Mouse (Mus musculus) heart, embryonic 12.5 days (tissue): ENCODE data around the gene 2610028H24Rik. TPM values are rescaled to one million over a fixed set of nuclear protein-coding genes. Genes with fewer than 3 reads are reported as not detected.

Experiments used
- ATAC-seq: fragments of 200-750 bp; cut with Nextera tagmentation; 2 replicates; pipeline ENCODE4 v1.8.0; 2017; ENCODE audit warnings: moderate TSS enrichment, moderate library complexity; ENCODE audit not compliant: insufficient number of reproducible peaks, low FRiP score
- H3K27ac ChIP-seq: fragments of 300-500 bp; sonication (generic); 2 replicates; pipeline ENCODE4 v1.5.1; 2016; ENCODE audit warnings: mild to moderate bottlenecking, moderate library complexity; ENCODE audit not compliant: poor library complexity, severe bottlenecking
- H3K27me3 ChIP-seq: fragments of 300-500 bp; sonication (generic); replicated peaks from 2 replicates; pipeline ENCODE4 v1.6.1; 2016; ENCODE audit warnings: mild to moderate bottlenecking, moderate library complexity
- H3K36me3 ChIP-seq: fragments of 300-500 bp; sonication (generic); 2 replicates; pipeline ENCODE4 v1.6.1; 2016; ENCODE audit warnings: mild to moderate bottlenecking, moderate library complexity
- H3K4me1 ChIP-seq: fragments of 300-500 bp; sonication (generic); replicated peaks from 2 replicates; pipeline ENCODE4 v1.6.1; 2016; ENCODE audit warnings: mild to moderate bottlenecking
- H3K4me2 ChIP-seq: fragments of 300-500 bp; sonication (generic); 2 replicates; pipeline ENCODE4 v1.6.1; 2016; ENCODE audit warnings: mild to moderate bottlenecking, moderate library complexity
- H3K4me3 ChIP-seq: fragments of 300-500 bp; sonication (generic); 2 replicates; pipeline ENCODE4 v1.5.1; 2016; ENCODE audit warnings: mild to moderate bottlenecking
- H3K9ac ChIP-seq: fragments of 300-500 bp; sonication (generic); 2 replicates; pipeline ENCODE4 v1.6.1; 2016; ENCODE audit warnings: mild to moderate bottlenecking, moderate library complexity
- H3K9me3 ChIP-seq: fragments of 300-500 bp; sonication (generic); replicated peaks from 2 replicates; pipeline ENCODE4 v1.6.1; 2016; ENCODE audit warnings: mild to moderate bottlenecking, moderate library complexity
- WGBS: fragments of 180-500 bp; shearing (Covaris S2); methylation state at CpG from one replicate; pipeline ENCODE4 v1.1.7; 2016; 5-methylcytosine and 5-hydroxymethylcytosine counted together
- polyA plus RNA-seq: library from polyadenylated mRNA; unstranded; fragments of >200 nt; fragmentation: Nextera tagmentation; extraction: Ambion mirVana; gene quantifications from 2 replicates; pipeline ENCODE4 v1.2.1, GENCODE M21; 2016

The 2610028H24Rik gene
- polyA plus RNA-seq, result not detected in 2 replicates

GRCm38 (mm10) chr10:76448851-76449250 lies at the start of gene 2610028H24Rik:
Gene 2610028H24Rik, plus strand, starts transcription at chr10:76449081.
- no peak for ATAC-seq
- Histone ChIP-seq H3K9me3 (no peaks in the 10 kb centered on the region), H3K36me3 (no peaks in the 10 kb centered on the region), H3K27me3 (no peaks in the 10 kb centered on the region), H3K9ac (no peak within 1 kb of the TSS), H3K4me3 (no peak within 1 kb of the TSS), H3K4me2 (no peak within 1 kb of the TSS), H3K4me1 (peaks cover 2% of the 10 kb centered on the region), H3K27ac (no peak within 1 kb of the TSS)
- WGBS, result 59% methylated on average over 5 of the region's 5 CpGs

GRCm38 (mm10) chr10:76408520-76408919 lies 40.4 kb upstream of the 2610028H24Rik start:
- H3K9ac ChIP-seq, result no peak overlapping the region
- WGBS, result 92% methylated on average over 10 of the region's 10 CpGs
- no peak overlapping the region for H3K4me2 ChIP-seq
- H3K36me3 ChIP-seq, result peaks cover 90% of the 10 kb centered on the region
- H3K27ac ChIP-seq, result no peak overlapping the region
- H3K4me1 ChIP-seq, result no peaks in the 10 kb centered on the region
- no peak overlapping the region for H3K4me3 ChIP-seq
- no peaks in the 10 kb centered on the region for H3K27me3 ChIP-seq
- no peaks in the 10 kb centered on the region for H3K9me3 ChIP-seq
- ATAC-seq, result no peak

GRCm38 (mm10) chr10:76416811-76417210 lies 32.1 kb upstream of the 2610028H24Rik start:
- Histone ChIP-seq H3K9ac (no peak overlapping the region), H3K27ac (peak overlapping the region; percentile 61), H3K27me3 (no peaks in the 10 kb centered on the region), H3K4me3 (no peak overlapping the region), H3K36me3 (peaks cover 92% of the 10 kb centered on the region), H3K9me3 (no peaks in the 10 kb centered on the region), H3K4me1 (0 out of 2 replicates have a peak, but pooled peaks cover 5% of the 10 kb centered on the region), H3K4me2 (no peak overlapping the region)
- ATAC-seq, result no peak
- 70% methylated on average over 12 of the region's 12 CpGs for WGBS

GRCm38 (mm10) chr10:76425674-76426073 lies 23.2 kb upstream of the 2610028H24Rik start:
- no peak overlapping the region for H3K9ac ChIP-seq
- no peak overlapping the region for H3K4me3 ChIP-seq
- no peaks in the 10 kb centered on the region for H3K4me1 ChIP-seq
- H3K4me2 ChIP-seq, result no peak overlapping the region
- H3K27me3 ChIP-seq, result no peaks in the 10 kb centered on the region
- 93% methylated on average over 7 of the region's 7 CpGs for WGBS
- no peak for ATAC-seq
- H3K9me3 ChIP-seq, result no peaks in the 10 kb centered on the region
- H3K27ac ChIP-seq, result no peak overlapping the region
- peaks cover 93% of the 10 kb centered on the region for H3K36me3 ChIP-seq

- ATAC-seq, result no peak
- Histone ChIP-seq H3K9ac (no peak overlapping the region), H3K27me3 (no peaks in the 10 kb centered on the region), H3K27ac (no peak overlapping the region), H3K9me3 (no peaks in the 10 kb centered on the region), H3K4me2 (no peak overlapping the region), H3K4me3 (no peak overlapping the region), H3K4me1 (no peaks in the 10 kb centered on the region), H3K36me3 (peaks cover 97% of the 10 kb centered on the region)
- 90% methylated on average over 11 of the region's 11 CpGs for WGBS
Measured at GRCm38 (mm10) chr10:76433925-76434324, 15.0 kb upstream of the 2610028H24Rik start.

- 85% methylated on average over 9 of the region's 9 CpGs for WGBS
- no peak overlapping the region for H3K4me2 ChIP-seq
- no peak overlapping the region for H3K4me3 ChIP-seq
- peaks cover 22% of the 10 kb centered on the region for H3K4me1 ChIP-seq
- no peak overlapping the region for H3K27ac ChIP-seq
- H3K9ac ChIP-seq, result no peak overlapping the region
- no peaks in the 10 kb centered on the region for H3K27me3 ChIP-seq
- ATAC-seq, result no peak
- no peaks in the 10 kb centered on the region for H3K9me3 ChIP-seq
- H3K36me3 ChIP-seq, result peaks cover 58% of the 10 kb centered on the region
Measured at GRCm38 (mm10) chr10:76439107-76439890, 9.6 kb upstream of the 2610028H24Rik start.

GRCm38 (mm10) chr10:76440281-76440680 lies 8.6 kb upstream of the 2610028H24Rik start, which contains the start of gene AC141477.1:
Gene AC141477.1, minus strand, starts transcription at chr10:76440444.
- Histone ChIP-seq H3K27me3 (no peaks in the 10 kb centered on the region), H3K4me3 (no peak within 1 kb of the TSS), H3K4me1 (peaks cover 22% of the 10 kb centered on the region), H3K9me3 (no peaks in the 10 kb centered on the region), H3K4me2 (peak within 1 kb of the TSS; percentile 86; the same call in 1 of the 2 replicates), H3K36me3 (peaks cover 48% of the 10 kb centered on the region), H3K9ac (no peak within 1 kb of the TSS), H3K27ac (no peak within 1 kb of the TSS)
- WGBS, result 94% methylated on average over 17 of the region's 17 CpGs
- ATAC-seq, result no peak

- peak within 1 kb of the TSS; percentile 98 for H3K27ac ChIP-seq
- H3K4me2 ChIP-seq, result peak within 1 kb of the TSS; percentile 86
- H3K9me3 ChIP-seq, result no peaks in the 10 kb centered on the region
- H3K36me3 ChIP-seq, result peaks cover 26% of the 10 kb centered on the region
- under 1% methylated on average over 78 of the region's 78 CpGs for WGBS
- peak within 1 kb of the TSS; percentile 94 for H3K9ac ChIP-seq
- H3K4me1 ChIP-seq, result peaks cover 22% of the 10 kb centered on the region
- H3K27me3 ChIP-seq, result no peaks in the 10 kb centered on the region
- peak; percentile 99 for ATAC-seq
- peak within 1 kb of the TSS; percentile 97 for H3K4me3 ChIP-seq
Measured at GRCm38 (mm10) chr10:76442178-76443088, 6.4 kb upstream of the 2610028H24Rik start, which contains the start of gene Pcnt. Gene Pcnt, minus strand, starts transcription at chr10:76442786.

- H3K4me2 ChIP-seq, result no peak overlapping the region
- no peak overlapping the region for H3K4me3 ChIP-seq
- peaks cover 16% of the 10 kb centered on the region for H3K4me1 ChIP-seq
- H3K27ac ChIP-seq, result no peak overlapping the region
- H3K36me3 ChIP-seq, result no peaks in the 10 kb centered on the region
- H3K9me3 ChIP-seq, result no peaks in the 10 kb centered on the region
- no peak for ATAC-seq
- WGBS, result 59% methylated on average over 4 of the region's 4 CpGs
- H3K27me3 ChIP-seq, result no peaks in the 10 kb centered on the region
- no peak overlapping the region for H3K9ac ChIP-seq
Measured at GRCm38 (mm10) chr10:76445996-76446681, 2.7 kb upstream of the 2610028H24Rik start.

GRCm38 (mm10) chr10:76447406-76448229 lies 1.3 kb upstream of the 2610028H24Rik start:
- Histone ChIP-seq H3K4me2 (no peak overlapping the region), H3K9ac (no peak overlapping the region), H3K27me3 (no peaks in the 10 kb centered on the region), H3K36me3 (no peaks in the 10 kb centered on the region), H3K9me3 (no peaks in the 10 kb centered on the region), H3K27ac (no peak overlapping the region), H3K4me1 (peaks cover 10% of the 10 kb centered on the region), H3K4me3 (no peak overlapping the region)
- no peak for ATAC-seq
- 70% methylated on average over 15 of the region's 15 CpGs for WGBS
